Mouse (Mus musculus) heart, embryonic 10.5 days (tissue): ENCODE measurements around the gene Babam2. TPM values are rescaled to one million over a fixed set of nuclear protein-coding genes. Genes with fewer than 3 reads are reported as not detected.

ENCODE experiments used
- DNase-seq: peaks from one replicate; pipeline ENCODE4 v3.0.0-alpha.2; 2017; ENCODE audit warnings: low spot score
- H3K27ac ChIP-seq: fragments of 300-500 bp; sonication (generic); 2 replicates; pipeline ENCODE4 v1.5.1; 2016; ENCODE audit warnings: mild to moderate bottlenecking
- H3K27me3 ChIP-seq: fragments of 300-500 bp; sonication (generic); 2 replicates; pipeline ENCODE4 v1.6.1; 2016; ENCODE audit warnings: mild to moderate bottlenecking; ENCODE audit not compliant: poor library complexity, insufficient read depth, severe bottlenecking
- H3K36me3 ChIP-seq: fragments of 300-500 bp; sonication (generic); 2 replicates; pipeline ENCODE4 v1.6.1; 2016; ENCODE audit warnings: mild to moderate bottlenecking, moderate library complexity
- H3K4me1 ChIP-seq: fragments of 300-500 bp; sonication (generic); 2 replicates; pipeline ENCODE4 v1.6.1; 2016; ENCODE audit warnings: mild to moderate bottlenecking
- H3K4me3 ChIP-seq: fragments of 300-500 bp; sonication (generic); 2 replicates; pipeline ENCODE4 v1.5.1; 2016; ENCODE audit warnings: mild to moderate bottlenecking, moderate library complexity
- H3K9me3 ChIP-seq: fragments of 300-500 bp; sonication (generic); 2 replicates; pipeline ENCODE4 v1.6.1; 2016; ENCODE audit warnings: mild to moderate bottlenecking, moderate library complexity
- WGBS: fragments of 180-500 bp; shearing (Covaris S2); methylation state at CpG from one replicate; pipeline ENCODE4 v1.1.7; 2016; 5-methylcytosine and 5-hydroxymethylcytosine counted together
- polyA plus RNA-seq: library from polyadenylated mRNA; unstranded; fragments of >200 nt; fragmentation: Nextera tagmentation; extraction: Ambion mirVana; gene quantifications from 2 replicates; pipeline ENCODE4 v1.2.1, GENCODE M21; 2016

Gene Babam2
- polyA plus RNA-seq, 1 experiment from 2014 or later = 43.6 TPM

GRCm38 (mm10) chr5:32064341-32065105, 367.0 kb downstream of the Babam2 start:
- Histone ChIP-seq H3K27me3 (no peaks in the 10 kb centered on the region), H3K4me1 (peaks cover 23% of the 10 kb centered on the region), H3K27ac (peak overlapping the region; percentile 62; the same call in 1 of the 2 replicates), H3K9me3 (no peaks in the 10 kb centered on the region), H3K36me3 (no peaks in the 10 kb centered on the region), H3K4me3 (no peak overlapping the region)
- 77% methylated on average over 2 of the region's 2 CpGs for WGBS
- DNase-seq = peak; percentile 76

- peaks cover 24% of the 10 kb centered on the region for H3K4me1 ChIP-seq
Measured at GRCm38 (mm10) chr5:32066015-32066734, 368.7 kb downstream of the Babam2 start.

GRCm38 (mm10) chr5:32066839-32067238, 369.4 kb downstream of the Babam2 start:
- Histone ChIP-seq H3K4me3 (no peak overlapping the region), H3K4me1 (peaks cover 31% of the 10 kb centered on the region), H3K9me3 (no peaks in the 10 kb centered on the region), H3K36me3 (no peaks in the 10 kb centered on the region), H3K27me3 (no peaks in the 10 kb centered on the region), H3K27ac (no peak overlapping the region)
- 75% methylated on average over 2 of the region's 2 CpGs for WGBS
- DNase-seq = peak; percentile 53

More at GRCm38 (mm10) chr5:32066015-32066734, 368.7 kb downstream of the Babam2 start:
- 49% methylated on average over 5 of the region's 5 CpGs for WGBS
- Histone ChIP-seq H3K27ac (no peak overlapping the region), H3K4me3 (no peak overlapping the region), H3K27me3 (no peaks in the 10 kb centered on the region), H3K36me3 (no peaks in the 10 kb centered on the region), H3K9me3 (no peaks in the 10 kb centered on the region)
- DNase-seq = peak; percentile 75

- Histone ChIP-seq H3K4me1 (peaks cover 31% of the 10 kb centered on the region), H3K9me3 (no peaks in the 10 kb centered on the region), H3K36me3 (no peaks in the 10 kb centered on the region), H3K27me3 (no peaks in the 10 kb centered on the region), H3K27ac (no peak overlapping the region), H3K4me3 (no peak overlapping the region)
- peak; percentile 51 for DNase-seq
- WGBS = 74% methylated on average over 3 of the region's 3 CpGs
Measured at GRCm38 (mm10) chr5:32068616-32069015, 371.1 kb downstream of the Babam2 start.

GRCm38 (mm10) chr5:32069096-32069495, 371.6 kb downstream of the Babam2 start:
- H3K4me3 ChIP-seq = no peak overlapping the region
- WGBS = 74% methylated on average over 4 of the region's 4 CpGs
- peaks cover 31% of the 10 kb centered on the region for H3K4me1 ChIP-seq
- H3K36me3 ChIP-seq = no peaks in the 10 kb centered on the region
- no peak overlapping the region for H3K27ac ChIP-seq
- DNase-seq = peak; percentile 64
- no peaks in the 10 kb centered on the region for H3K27me3 ChIP-seq
- H3K9me3 ChIP-seq = no peaks in the 10 kb centered on the region

GRCm38 (mm10) chr5:32069566-32070169, 372.2 kb downstream of the Babam2 start:
- H3K27ac ChIP-seq = no peak overlapping the region
- peaks cover 31% of the 10 kb centered on the region for H3K4me1 ChIP-seq
- H3K27me3 ChIP-seq = no peaks in the 10 kb centered on the region
- DNase-seq = peak; percentile 59
- H3K9me3 ChIP-seq = no peaks in the 10 kb centered on the region
- 70% methylated on average over 10 of the region's 10 CpGs for WGBS
- no peaks in the 10 kb centered on the region for H3K36me3 ChIP-seq
- no peak overlapping the region for H3K4me3 ChIP-seq

- peak; percentile 53 for DNase-seq
- Histone ChIP-seq H3K27ac (no peak overlapping the region), H3K4me1 (peaks cover 25% of the 10 kb centered on the region), H3K27me3 (no peaks in the 10 kb centered on the region), H3K4me3 (no peak overlapping the region), H3K36me3 (no peaks in the 10 kb centered on the region), H3K9me3 (no peaks in the 10 kb centered on the region)
- WGBS = 97% methylated on average over 3 of the region's 3 CpGs
Measured at GRCm38 (mm10) chr5:32070781-32071180, 373.3 kb downstream of the Babam2 start.

- WGBS = 75% methylated on average over 4 of the region's 4 CpGs
- Histone ChIP-seq H3K27me3 (no peaks in the 10 kb centered on the region), H3K27ac (no peak overlapping the region)
Measured at GRCm38 (mm10) chr5:32071314-32071713, 373.8 kb downstream of the Babam2 start.

GRCm38 (mm10) chr5:32071824-32072223, 374.3 kb downstream of the Babam2 start:
- Histone ChIP-seq H3K36me3 (no peaks in the 10 kb centered on the region), H3K9me3 (no peaks in the 10 kb centered on the region), H3K27me3 (no peaks in the 10 kb centered on the region), H3K27ac (no peak overlapping the region), H3K4me3 (no peak overlapping the region), H3K4me1 (peaks cover 15% of the 10 kb centered on the region; the same call in 1 of the 2 replicates)
- WGBS = 92% methylated on average over 5 of the region's 5 CpGs
- DNase-seq = peak; percentile 58

More at GRCm38 (mm10) chr5:32071314-32071713, 373.8 kb downstream of the Babam2 start:
- no peaks in the 10 kb centered on the region for H3K36me3 ChIP-seq
- H3K4me1 ChIP-seq = peaks cover 20% of the 10 kb centered on the region
- no peak overlapping the region for H3K4me3 ChIP-seq
- DNase-seq = no peak
- no peaks in the 10 kb centered on the region for H3K9me3 ChIP-seq

- H3K4me1 ChIP-seq = peaks cover 12% of the 10 kb centered on the region; the same call in 1 of the 2 replicates
- no peak overlapping the region for H3K27ac ChIP-seq
- no peaks in the 10 kb centered on the region for H3K27me3 ChIP-seq
- peak; percentile 14 for DNase-seq
- 92% methylated on average over 3 of the region's 3 CpGs for WGBS
- no peaks in the 10 kb centered on the region for H3K36me3 ChIP-seq
- no peaks in the 10 kb centered on the region for H3K9me3 ChIP-seq
- no peak overlapping the region for H3K4me3 ChIP-seq
Measured at GRCm38 (mm10) chr5:32072877-32073276, 375.4 kb downstream of the Babam2 start.

GRCm38 (mm10) chr5:32074053-32074452, 376.6 kb downstream of the Babam2 start:
- no peak for DNase-seq
- no peaks in the 10 kb centered on the region for H3K27me3 ChIP-seq
- H3K27ac ChIP-seq = no peak overlapping the region
- no peaks in the 10 kb centered on the region for H3K36me3 ChIP-seq
- no peak overlapping the region for H3K4me3 ChIP-seq
- 75% methylated on average over 3 of the region's 3 CpGs for WGBS
- no peaks in the 10 kb centered on the region for H3K9me3 ChIP-seq
- peaks cover 9% of the 10 kb centered on the region; the same call in 1 of the 2 replicates for H3K4me1 ChIP-seq

GRCm38 (mm10) chr5:32077139-32077538, 379.7 kb downstream of the Babam2 start:
- no peak overlapping the region for H3K4me3 ChIP-seq
- H3K27me3 ChIP-seq = no peaks in the 10 kb centered on the region
- 89% methylated on average over 3 of the region's 3 CpGs for WGBS
- no peak for DNase-seq
- no peak overlapping the region for H3K27ac ChIP-seq
- peaks cover 15% of the 10 kb centered on the region for H3K4me1 ChIP-seq
- no peaks in the 10 kb centered on the region for H3K9me3 ChIP-seq
- H3K36me3 ChIP-seq = no peaks in the 10 kb centered on the region

- no peaks in the 10 kb centered on the region for H3K9me3 ChIP-seq
- no peak overlapping the region for H3K27ac ChIP-seq
- no peaks in the 10 kb centered on the region for H3K36me3 ChIP-seq
- H3K4me1 ChIP-seq = peaks cover 23% of the 10 kb centered on the region
- H3K4me3 ChIP-seq = no peak overlapping the region
- DNase-seq = no peak
- no peaks in the 10 kb centered on the region for H3K27me3 ChIP-seq
- 89% methylated on average over 4 of the region's 4 CpGs for WGBS
Measured at GRCm38 (mm10) chr5:32078986-32079385, 381.5 kb downstream of the Babam2 start.
